Mouse (Mus musculus): ENCODE measurements around the gene Klf7.
"Not testable (repeated sequence)": the region's sequence is repeated elsewhere in the genome, so short reads cannot be mapped to it uniquely, and the experiment has no call there.

Klf7 gene

GRCm38 (mm10) chr1:64121559-64122465, at the start of gene Klf7:
TSS of gene Klf7 (minus strand) at chr1:64122282.
- DNase-seq (ENCODE audit: low spot score in 2 of 2): peak; percentile 97 to 98

DNA sequence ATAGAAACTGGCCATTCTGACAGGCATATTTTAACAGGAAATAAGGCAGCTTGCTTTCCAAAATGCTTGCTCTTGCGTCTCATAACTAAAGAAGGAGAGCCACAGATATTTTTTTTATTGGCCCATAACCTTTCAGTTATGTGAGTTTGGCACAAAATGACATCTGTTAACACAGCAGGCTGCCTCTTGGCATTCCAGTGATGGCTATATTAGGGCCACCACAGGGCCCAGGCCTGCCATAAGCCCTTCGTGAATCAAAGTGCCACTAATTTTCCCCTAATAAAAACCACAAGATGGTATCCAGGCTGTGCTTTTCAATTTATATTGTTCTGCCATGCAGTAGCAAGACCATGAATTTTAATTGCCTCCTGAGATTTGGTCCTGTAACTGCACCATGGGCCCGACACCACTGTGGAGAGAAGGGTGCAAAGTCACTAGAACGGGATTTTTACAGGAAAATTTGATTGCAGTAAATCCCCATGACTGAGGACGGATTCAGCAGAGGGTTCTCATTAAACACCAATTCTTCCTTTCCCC, 42.5 kb upstream of the Klf7 start:
- DNase-seq (ENCODE audit: low spot score in 2 of 2): no peak

GRCm38 (mm10) chr1:64158766-64159165, 36.7 kb upstream of the Klf7 start:
- DNase-seq (ENCODE audit: low spot score in 2 of 2): no peak

- DNase-seq (ENCODE audit: low spot score in 2 of 2): no peak
Measured at GRCm38 (mm10) chr1:64149185-64149584, 27.1 kb upstream of the Klf7 start.

DNA sequence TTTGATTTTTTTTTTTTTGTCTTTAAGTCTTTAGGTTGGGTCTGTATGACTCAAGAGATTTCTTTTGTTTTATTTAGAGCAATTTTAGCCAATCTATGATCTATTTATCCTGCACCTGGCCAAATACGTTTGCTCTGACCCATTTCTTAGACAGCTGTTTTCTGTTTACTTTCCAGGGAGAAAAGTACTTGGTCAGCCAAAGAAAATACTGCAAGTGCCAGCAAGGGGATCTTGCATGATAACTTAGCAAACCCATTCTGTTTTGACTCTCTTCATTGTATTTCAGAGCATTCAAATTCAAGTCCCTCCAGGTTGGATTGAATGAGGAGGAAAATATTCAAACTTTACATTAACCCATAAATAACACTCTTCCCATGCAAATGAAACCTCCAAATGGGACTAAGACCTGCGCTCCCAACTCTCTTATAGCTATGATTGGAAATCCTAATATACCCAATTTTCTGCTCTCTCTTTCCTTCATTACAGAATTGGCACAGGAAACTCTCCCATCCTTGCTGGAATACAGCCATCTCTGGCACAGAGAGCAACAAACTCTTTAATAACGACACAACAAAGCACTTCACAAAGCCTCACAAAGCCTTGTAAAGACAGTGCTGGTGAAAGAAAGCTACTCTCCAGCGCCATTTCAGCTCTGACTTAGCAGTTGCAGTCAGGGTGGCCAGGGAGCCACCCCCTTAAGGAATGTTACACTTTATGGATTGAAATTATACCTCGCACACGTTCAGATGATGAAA, 20.8 kb upstream of the Klf7 start:
- DNase-seq (ENCODE audit: low spot score in 2 of 2): no peak

GRCm38 (mm10) chr1:64134439-64134838, 12.4 kb upstream of the Klf7 start:
- no peak for DNase-seq (ENCODE audit: low spot score in 2 of 2)

DNA sequence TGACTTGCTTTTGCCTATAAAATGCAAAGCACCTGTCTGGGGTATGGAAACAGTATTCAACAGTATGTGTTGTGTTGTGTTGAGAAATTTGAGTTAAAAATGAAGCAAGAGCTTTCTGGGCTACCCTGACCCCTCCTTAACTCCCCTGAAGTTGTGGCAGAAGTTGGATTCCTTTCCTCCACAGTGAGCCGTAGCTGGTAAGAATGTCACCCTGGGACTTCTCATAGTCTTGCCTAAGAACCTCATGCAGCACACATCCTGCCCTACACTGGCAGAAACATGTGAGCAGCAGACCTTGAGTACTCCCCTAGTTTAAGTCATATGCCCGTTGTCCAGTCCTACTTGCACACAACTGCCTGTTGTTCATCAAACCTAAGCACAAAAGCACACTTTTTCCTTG, 4.7 kb upstream of the Klf7 start:
- no peak for DNase-seq (ENCODE audit: low spot score in 2 of 2)

GRCm38 (mm10) chr1:64122466-64122830, 366 bp upstream of the Klf7 start:
- no peak for DNase-seq (ENCODE audit: low spot score in 2 of 2)

- peak; percentile 41 to 49 for DNase-seq (ENCODE audit: low spot score in 2 of 2)
Measured at GRCm38 (mm10) chr1:64120811-64121515, 1.1 kb downstream of the Klf7 start.

- peak; percentile 15 to 19 for DNase-seq (ENCODE audit: low spot score in 2 of 2)
Measured at GRCm38 (mm10) chr1:64120421-64120810, 1.7 kb downstream of the Klf7 start.

DNA sequence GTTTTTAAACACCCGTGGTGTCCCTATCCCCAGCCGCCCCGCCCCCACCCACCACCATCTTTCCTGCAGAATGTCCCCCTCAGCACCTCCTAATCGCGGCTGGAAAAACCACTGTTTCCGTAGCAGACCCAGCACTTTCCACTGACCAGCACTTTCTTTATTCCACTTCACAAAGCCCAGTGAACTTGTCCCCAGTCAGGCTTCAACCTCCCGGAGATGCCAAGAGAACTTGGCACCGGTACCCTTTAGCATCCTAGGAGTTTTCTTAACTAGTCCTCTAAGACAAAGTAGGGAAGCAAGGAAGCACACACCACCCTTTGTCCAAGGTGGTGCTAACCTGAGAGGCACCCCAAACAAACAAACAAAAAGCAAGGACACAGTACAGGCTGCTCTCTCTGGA, 2.2 kb downstream of the Klf7 start:
- DNase-seq (ENCODE audit: low spot score in 2 of 2): no peak

- DNase-seq (ENCODE audit: low spot score in 2 of 2): no peak
Measured at GRCm38 (mm10) chr1:64119358-64119794, 2.7 kb downstream of the Klf7 start.

GRCm38 (mm10) chr1:64118285-64119170, 3.6 kb downstream of the Klf7 start:
- no peak for DNase-seq (ENCODE audit: low spot score in 2 of 2)

GRCm38 (mm10) chr1:64117478-64118284, 4.4 kb downstream of the Klf7 start:
- DNase-seq (ENCODE audit: low spot score in 2 of 2): no peak

GRCm38 (mm10) chr1:64116746-64117455, 5.2 kb downstream of the Klf7 start:
- DNase-seq (ENCODE audit: low spot score in 2 of 2): no peak

DNA sequence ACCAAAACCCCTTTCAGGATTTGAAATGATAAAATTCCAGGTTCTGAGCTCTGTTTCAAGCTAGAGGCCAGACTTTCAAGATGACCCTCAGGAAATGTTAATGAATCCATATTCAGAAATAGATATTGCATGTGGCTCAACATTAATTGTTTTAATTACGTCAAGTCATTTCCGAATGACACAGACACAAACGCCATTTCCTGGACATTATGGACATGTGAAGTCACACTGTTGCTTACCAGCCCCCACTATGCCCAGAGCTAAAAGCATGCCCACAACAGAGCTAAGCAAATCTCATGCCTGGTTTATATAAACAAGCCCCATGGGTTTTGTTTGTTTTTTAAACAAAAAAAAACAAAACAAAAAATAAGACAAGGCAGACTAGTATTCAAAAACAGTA, 7.5 kb downstream of the Klf7 start:
- DNase-seq (ENCODE audit: low spot score in 2 of 2): no peak

GRCm38 (mm10) chr1:64108653-64109052, 13.4 kb downstream of the Klf7 start:
- DNase-seq (ENCODE audit: low spot score in 2 of 2): not testable (repeated sequence)

DNA sequence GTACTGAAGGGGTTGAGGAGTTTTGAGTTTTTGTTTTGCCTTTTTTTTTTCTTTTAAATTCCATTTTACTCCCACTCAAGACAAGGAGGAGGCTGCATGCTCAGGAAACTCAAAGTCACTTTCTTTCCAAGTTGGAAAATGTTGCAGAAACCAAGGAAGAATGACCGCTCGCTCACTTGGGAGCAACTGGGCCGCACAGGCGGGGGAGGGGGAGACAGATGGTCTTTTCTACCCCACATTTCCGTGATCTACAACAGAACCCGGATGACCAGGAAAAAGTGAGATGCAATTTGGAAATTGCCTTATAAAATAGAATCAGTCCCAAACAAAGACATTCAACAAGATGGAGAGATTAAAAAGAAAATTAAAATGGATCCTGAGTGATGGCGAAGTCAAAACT, 14.6 kb downstream of the Klf7 start:
- DNase-seq (ENCODE audit: low spot score in 2 of 2): no peak

GRCm38 (mm10) chr1:64106127-64106526, 16.0 kb downstream of the Klf7 start:
- DNase-seq (ENCODE audit: low spot score in 2 of 2): no peak

Measured in natural killer cell, adult 2 months (primary cell).